Mouse (Mus musculus) thymus, adult 2 months (tissue): ENCODE results near the gene Hyal3. TPM values are rescaled to one million over a fixed set of nuclear protein-coding genes. Genes with fewer than 3 reads are reported as not detected.
"Not testable (repeated sequence)": the region's sequence is repeated elsewhere in the genome, so short reads cannot be mapped to it uniquely, and the experiment has no call there.

Experiments used
- DNase-seq: peaks from one replicate; pipeline ENCODE4 v3.0.0; 2021
- H3K27ac ChIP-seq: fragments of 200-500 bp; 2 replicates; pipeline ENCODE4 v1.5.1; 2012; ENCODE audit warnings: low read length, control low read depth; ENCODE audit not compliant: control insufficient read depth, insufficient read depth
- H3K27me3 ChIP-seq: fragments of 200-500 bp; 2 replicates; pipeline ENCODE4 v1.6.1; 2012; ENCODE audit warnings: mild to moderate bottlenecking, low read length, moderate library complexity, mixed read lengths; ENCODE audit not compliant: control insufficient read depth, insufficient read depth
- H3K36me3 ChIP-seq: fragments of 200-500 bp; 2 replicates; pipeline ENCODE4 v1.6.1; 2012; ENCODE audit warnings: mild to moderate bottlenecking, low read length, moderate library complexity; ENCODE audit not compliant: control insufficient read depth, insufficient read depth
- H3K4me1 ChIP-seq: fragments of 200-500 bp; replicated peaks from 2 replicates; pipeline ENCODE4 v1.6.1; 2012; ENCODE audit warnings: low read length; ENCODE audit not compliant: control insufficient read depth, insufficient read depth
- H3K4me3 ChIP-seq: fragments of 200-500 bp; 2 replicates; pipeline ENCODE4 v1.5.1; 2012; ENCODE audit warnings: mild to moderate bottlenecking, low read length, control low read depth, moderate library complexity; ENCODE audit not compliant: control insufficient read depth, insufficient read depth
- CTCF ChIP-seq: fragments of 200-500 bp; IDR thresholded peaks from 2 replicates; pipeline ENCODE4 v1.5.1; 2012; ENCODE audit warnings: mild to moderate bottlenecking, control low read depth, low read length, moderate library complexity, borderline replicate concordance; ENCODE audit not compliant: control insufficient read depth, poor library complexity, insufficient read depth; ENCODE audit errors: extremely low read depth
- POLR2A ChIP-seq: fragments of 200-500 bp; IDR thresholded peaks from 2 replicates; pipeline ENCODE4 v1.6.1; 2012; ENCODE audit warnings: mild to moderate bottlenecking, low read length, control low read depth, moderate library complexity; ENCODE audit not compliant: control insufficient read depth, poor library complexity, insufficient read depth; ENCODE audit errors: extremely low read depth
- WGBS: fragments of 180-500 bp; shearing (Covaris S2); methylation state at CpG from one replicate; pipeline ENCODE4 v1.1.7; 2018; 5-methylcytosine and 5-hydroxymethylcytosine counted together
- polyA plus RNA-seq: library from polyadenylated mRNA; depleted of rRNA; stranded (reverse); fragments of >200 nt; gene quantifications from 2 replicates; pipeline ENCODE4 v1.2.3, GENCODE M21; 2012

The Hyal3 gene
- polyA plus RNA-seq, 1 experiment, result 2.4 TPM

GRCm38 (mm10) chr9:107571534-107572326, 8.9 kb upstream of the Hyal3 start:
- no peak for TF ChIP-seq POLR2A
- no peak overlapping the region for H3K4me3 ChIP-seq
- 93% methylated on average over 22 of the region's 22 CpGs for WGBS
- H3K4me1 ChIP-seq, result peaks cover 22% of the 10 kb centered on the region
- H3K27ac ChIP-seq, result no peak overlapping the region
- DNase-seq, result no peak
- no peaks in the 10 kb centered on the region for H3K27me3 ChIP-seq
- H3K36me3 ChIP-seq, result no peaks in the 10 kb centered on the region

GRCm38 (mm10) chr9:107572327-107572662, 8.3 kb upstream of the Hyal3 start:
- H3K27me3 ChIP-seq, result no peaks in the 10 kb centered on the region
- WGBS, result 93% methylated on average over 2 of the region's 2 CpGs
- no peak overlapping the region for H3K4me3 ChIP-seq
- no peaks in the 10 kb centered on the region for H3K36me3 ChIP-seq
- peaks cover 22% of the 10 kb centered on the region for H3K4me1 ChIP-seq
- no peak for DNase-seq
- no peak for TF ChIP-seq CTCF
- no peak for TF ChIP-seq POLR2A
- no peak overlapping the region for H3K27ac ChIP-seq

DNA sequence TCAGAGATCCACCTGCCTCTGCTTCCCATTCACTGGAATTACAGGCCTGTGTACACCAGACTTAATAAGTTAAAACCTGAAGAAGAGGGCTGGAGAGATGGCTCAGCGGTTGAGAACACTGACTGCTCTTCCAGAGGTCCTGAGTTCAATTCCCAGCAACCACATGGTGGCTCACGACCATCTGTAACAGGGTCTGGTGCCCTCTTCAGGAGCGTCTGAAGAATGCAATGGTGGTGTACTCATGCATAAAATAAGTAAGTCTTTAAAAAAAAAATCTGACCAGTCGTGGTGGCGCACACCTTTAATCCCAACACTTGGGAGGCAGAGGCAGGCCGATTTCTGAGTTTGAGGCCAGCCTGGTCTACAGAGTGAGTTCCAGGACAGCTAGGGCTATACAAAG, 6.8 kb upstream of the Hyal3 start:
- H3K4me1 ChIP-seq, result peaks cover 12% of the 10 kb centered on the region
- 94% methylated on average over 6 of the region's 6 CpGs for WGBS
- H3K27ac ChIP-seq, H3K27me3 ChIP-seq, DNase-seq, H3K36me3 ChIP-seq, H3K4me3 ChIP-seq: not testable (repeated sequence)

- no peaks in the 10 kb centered on the region for H3K27me3 ChIP-seq
- TF ChIP-seq POLR2A, result no peak
- no peak for TF ChIP-seq CTCF
- DNase-seq, result no peak
- H3K27ac ChIP-seq, result no peak overlapping the region
- no peaks in the 10 kb centered on the region for H3K36me3 ChIP-seq
- H3K4me3 ChIP-seq, result no peak overlapping the region
- H3K4me1 ChIP-seq, result peaks cover 4% of the 10 kb centered on the region; the same call in 1 of the 2 replicates
- WGBS, result 88% methylated on average over 14 of the region's 14 CpGs
These were observed 4.8 kb upstream of the Hyal3 start for GRCm38 (mm10) chr9:107575579-107576356.

DNA sequence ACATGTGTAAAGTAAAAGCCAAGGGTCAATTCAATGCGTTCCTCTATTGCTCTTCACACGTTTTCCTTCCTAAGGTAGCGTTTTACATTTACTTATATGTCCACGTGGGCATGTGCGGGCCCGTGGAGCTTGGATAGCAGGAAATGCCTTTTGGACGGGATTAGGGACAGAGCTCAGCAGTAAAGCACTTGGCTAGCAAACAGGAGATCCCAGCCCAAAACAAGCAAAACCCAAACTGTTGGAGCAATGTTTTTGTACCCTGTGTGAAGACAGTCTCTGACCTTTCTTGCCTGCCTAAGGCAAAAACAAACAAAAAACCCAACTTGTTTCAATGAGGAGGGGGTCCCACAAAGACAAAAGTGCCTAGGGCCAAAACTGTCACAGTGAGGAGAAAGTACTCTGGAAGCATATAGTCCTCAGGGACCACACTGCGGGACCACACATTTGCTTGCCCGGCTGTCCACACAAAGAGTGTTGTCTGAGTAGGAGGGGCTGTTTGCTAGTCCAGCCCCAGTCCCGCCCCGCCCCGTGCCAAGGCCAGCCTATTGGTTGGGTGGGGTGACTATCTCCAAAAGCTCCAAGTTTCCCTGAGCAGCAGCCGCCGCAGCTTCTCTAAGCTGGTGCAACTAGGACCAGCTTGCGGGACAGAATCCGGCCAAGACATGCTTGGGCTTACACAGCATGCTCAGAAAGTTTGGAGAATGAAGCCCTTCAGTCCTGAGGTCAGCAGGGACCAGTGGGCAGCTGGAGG, 4.1 kb upstream of the Hyal3 start, which contains the start of gene Hyal1:
Gene Hyal1 (plus strand): TSS at position 571 of the 751 bp plus-strand sequence.
- Histone ChIP-seq H3K4me1 (peaks cover 7% of the 10 kb centered on the region), H3K27ac (no peak within 1 kb of the TSS), H3K4me3 (no peak within 1 kb of the TSS), H3K36me3 (no peaks in the 10 kb centered on the region), H3K27me3 (no peaks in the 10 kb centered on the region)
- no peak for TF ChIP-seq CTCF
- TF ChIP-seq POLR2A, result no peak
- DNase-seq, result no peak
- WGBS, result 71% methylated on average over 16 of the region's 16 CpGs

DNA sequence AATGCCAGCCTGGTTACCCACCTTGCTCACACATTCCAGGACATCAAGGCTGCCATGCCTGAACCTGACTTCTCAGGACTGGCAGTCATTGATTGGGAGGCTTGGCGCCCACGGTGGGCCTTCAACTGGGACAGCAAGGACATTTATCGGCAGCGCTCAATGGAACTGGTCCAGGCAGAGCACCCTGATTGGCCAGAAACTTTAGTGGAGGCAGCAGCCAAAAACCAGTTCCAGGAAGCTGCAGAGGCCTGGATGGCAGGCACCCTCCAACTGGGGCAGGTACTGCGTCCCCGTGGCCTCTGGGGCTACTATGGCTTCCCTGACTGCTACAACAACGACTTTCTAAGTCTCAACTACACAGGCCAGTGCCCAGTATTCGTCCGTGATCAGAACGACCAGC, 2.7 kb upstream of the Hyal3 start:
- H3K27me3 ChIP-seq, result no peaks in the 10 kb centered on the region
- TF ChIP-seq POLR2A, result no peak
- no peak for TF ChIP-seq CTCF
- peaks cover 10% of the 10 kb centered on the region for H3K4me1 ChIP-seq
- DNase-seq, result no peak
- H3K36me3 ChIP-seq, result no peaks in the 10 kb centered on the region
- H3K27ac ChIP-seq, result no peak overlapping the region
- 96% methylated on average over 10 of the region's 10 CpGs for WGBS
- H3K4me3 ChIP-seq, result no peak overlapping the region
